Mouse (Mus musculus) small intestine, adult 2 months (tissue): Measurements from ENCODE around the gene Clip1.

Experiments
- CTCF ChIP-seq: fragments of 200-500 bp; IDR thresholded peaks from 2 replicates; pipeline ENCODE4 v1.5.1; 2012; ENCODE audit warnings: low read depth, mild to moderate bottlenecking, control low read depth, inconsistent platforms, low read length, moderate library complexity, mixed read lengths; ENCODE audit not compliant: insufficient replicate concordance, insufficient read length; ENCODE audit errors: extremely low read depth
- POLR2A ChIP-seq: fragments of 200-500 bp; IDR thresholded peaks from 2 replicates; pipeline ENCODE4 v1.6.1; 2012; ENCODE audit warnings: low read depth, mild to moderate bottlenecking, control low read depth, inconsistent platforms, low read length, moderate library complexity

DNA sequence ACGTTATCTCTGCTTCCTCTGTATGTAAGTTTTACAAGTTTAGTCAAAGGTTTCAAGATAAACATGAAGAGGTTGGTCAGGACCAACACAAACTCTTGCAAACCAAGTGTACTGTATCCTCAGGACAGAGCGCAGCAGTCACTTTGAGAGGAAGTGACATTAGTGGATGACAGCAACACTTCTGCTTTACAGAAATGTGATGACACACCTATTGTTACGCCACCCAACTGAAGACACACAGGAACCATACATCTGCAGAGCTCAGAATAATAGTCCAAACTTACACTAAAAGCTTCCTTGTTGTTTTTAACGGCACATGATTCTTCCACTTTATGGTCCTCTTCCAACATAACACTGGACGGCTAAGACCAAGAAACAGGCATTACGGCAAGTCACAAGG is 29.4 kb upstream of the Clip1 start:
- TF ChIP-seq CTCF (no peak), POLR2A (no peak)
